Mouse (Mus musculus) layer of hippocampus, adult 11-12 months (tissue): ENCODE results near the gene Rimkla.
A peak's percentile ranks its signal among the peaks of the same experiment; 100 is the strongest.

Experiments used
- DNase-seq: peaks from one replicate; pipeline ENCODE4 v3.0.0; 2022; ENCODE audit warnings: low spot score

Gene Rimkla

DNA sequence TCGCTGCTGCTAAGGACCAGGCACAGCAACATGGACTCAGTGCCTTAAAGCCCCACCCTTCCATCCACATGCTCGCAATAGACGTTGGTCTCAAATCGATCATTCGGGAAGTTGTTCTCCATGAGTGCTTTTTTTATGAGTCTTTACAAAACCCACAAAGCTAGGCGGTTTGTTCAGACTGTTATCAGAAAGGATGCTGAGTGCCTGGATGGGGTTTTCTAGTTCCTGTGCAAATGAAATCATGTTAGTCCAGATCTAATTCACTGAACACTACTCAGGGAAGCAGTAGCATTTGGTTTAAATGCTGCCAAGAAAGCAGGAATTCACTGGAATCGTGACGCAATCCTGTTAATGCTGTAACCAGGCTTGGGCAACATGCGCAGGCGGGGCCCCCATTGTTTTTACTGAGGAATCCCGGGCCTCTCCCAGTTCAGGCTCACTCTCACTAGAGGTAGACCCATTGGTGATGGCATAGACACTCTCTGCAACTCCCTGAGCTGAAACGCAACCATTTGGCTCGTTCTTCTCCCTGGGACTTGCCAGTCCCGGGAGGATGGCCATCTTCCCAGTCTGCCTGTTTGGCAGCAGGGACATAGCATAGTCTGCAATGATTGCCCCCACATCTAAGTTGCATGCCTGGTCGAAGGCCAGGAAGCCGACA, 24.6 kb downstream of the Rimkla start:
- DNase-seq, result peak; percentile 49

DNA sequence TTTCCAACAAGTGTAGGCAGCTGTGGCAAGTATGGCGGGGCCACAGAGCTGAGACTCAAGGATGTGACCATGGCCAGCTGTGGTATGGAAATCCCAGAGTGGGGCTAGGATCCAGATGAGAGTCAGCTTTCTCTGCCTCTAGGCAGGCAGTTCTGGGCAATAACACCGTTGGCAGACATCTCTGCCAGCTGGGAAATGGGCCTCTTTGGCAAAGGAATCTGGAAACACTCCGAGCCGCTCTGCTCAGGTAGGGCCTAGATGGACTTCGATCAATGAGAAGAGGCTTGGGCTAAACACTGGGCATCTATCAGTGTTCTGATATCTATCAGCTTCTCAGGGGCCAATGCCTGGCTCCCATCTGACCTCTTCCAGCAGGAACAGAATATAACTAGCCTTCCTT, 26.6 kb downstream of the Rimkla start:
- no peak for DNase-seq

DNA sequence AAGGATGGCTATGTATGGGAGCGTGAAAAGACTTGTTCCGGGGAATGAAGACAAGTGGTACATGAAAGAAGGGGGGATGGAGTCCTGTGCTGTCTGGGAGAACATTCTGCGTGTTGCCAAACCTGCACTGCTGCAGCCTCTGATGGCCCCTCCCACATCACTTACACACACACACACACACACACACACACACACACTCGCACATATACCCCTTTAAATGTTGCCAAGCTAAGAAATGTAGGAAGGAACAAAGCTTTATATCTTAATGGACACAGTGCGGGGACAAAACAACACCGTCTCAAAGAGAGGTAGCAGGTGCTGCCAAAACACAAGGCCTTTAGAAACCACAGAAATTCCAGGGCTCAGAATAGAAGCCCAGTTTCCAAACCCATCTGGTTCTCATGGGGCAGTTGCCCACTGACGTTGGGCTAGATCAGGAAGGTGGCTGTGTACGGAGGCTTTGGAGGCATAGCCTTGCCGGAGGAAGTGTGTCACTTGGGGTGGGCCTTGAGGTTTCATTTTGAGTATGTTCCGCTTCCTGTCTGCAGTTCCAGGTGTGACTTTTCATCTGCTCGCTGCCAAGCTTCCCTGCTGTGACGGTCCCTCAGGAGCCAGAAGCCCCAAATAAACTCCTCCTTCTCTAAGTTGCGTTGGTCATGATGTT, 28.5 kb downstream of the Rimkla start:
- DNase-seq, result no peak

DNA sequence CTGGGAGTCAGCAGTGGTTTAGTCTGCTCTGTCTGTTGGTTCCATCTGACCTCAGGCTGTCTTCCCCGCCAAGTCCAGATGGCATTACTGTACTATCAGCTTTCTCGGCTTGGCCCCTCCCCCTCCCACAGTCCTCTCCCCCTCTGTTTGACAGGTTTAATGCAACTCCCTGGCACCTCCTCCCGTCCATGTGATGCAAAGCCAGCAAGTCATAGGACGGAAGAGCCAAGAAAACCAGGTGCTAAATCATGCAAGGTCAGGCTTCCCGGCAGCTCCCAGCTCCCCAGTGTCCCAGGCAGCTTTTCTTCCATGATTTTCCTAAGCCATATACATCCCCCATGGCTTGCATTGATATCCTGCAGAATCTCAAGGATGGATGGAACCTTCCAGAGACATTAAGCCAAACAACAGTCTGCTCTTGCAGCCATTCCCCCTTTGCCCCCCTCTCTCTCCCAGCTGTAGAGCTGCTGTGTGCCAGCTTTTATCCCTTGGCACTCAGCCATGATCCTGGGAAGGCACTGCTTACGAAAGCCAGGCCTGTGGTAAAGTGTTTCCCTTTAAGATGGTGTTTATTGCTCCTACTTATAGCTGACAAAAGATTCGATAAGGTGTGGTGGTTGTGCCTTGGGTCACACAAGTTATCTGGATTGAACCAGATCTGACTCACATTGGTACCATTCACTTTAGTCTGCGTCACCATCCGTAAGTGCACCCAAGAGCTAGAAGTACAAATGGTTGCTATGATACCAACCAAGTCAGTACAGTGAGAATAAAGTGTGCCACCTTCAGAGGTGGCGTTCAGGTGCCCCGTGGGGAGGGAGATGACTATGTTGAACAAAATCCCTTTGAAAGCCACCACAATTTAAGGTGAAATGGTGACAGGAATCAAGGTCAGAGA, 29.3 kb downstream of the Rimkla start:
- no peak for DNase-seq

DNA sequence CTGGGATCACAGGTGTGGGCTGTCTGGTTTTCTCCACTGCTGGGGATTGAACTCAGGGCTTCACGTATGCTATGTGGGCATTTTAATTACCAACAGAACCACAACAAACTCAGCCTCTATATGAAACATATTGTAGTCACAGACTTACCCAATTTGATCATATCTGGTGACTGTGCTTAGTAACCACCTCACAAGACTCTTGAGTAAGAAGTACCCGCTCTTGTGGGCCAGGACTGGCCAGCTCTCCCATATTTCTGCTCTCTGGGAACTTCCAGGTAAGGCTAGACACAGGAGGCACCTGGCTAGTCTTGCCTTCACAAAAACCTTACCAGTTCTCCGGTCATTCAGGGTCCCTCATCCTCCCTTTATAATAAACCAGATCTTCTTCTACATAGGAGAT, 30.0 kb downstream of the Rimkla start:
- DNase-seq, result no peak

DNA sequence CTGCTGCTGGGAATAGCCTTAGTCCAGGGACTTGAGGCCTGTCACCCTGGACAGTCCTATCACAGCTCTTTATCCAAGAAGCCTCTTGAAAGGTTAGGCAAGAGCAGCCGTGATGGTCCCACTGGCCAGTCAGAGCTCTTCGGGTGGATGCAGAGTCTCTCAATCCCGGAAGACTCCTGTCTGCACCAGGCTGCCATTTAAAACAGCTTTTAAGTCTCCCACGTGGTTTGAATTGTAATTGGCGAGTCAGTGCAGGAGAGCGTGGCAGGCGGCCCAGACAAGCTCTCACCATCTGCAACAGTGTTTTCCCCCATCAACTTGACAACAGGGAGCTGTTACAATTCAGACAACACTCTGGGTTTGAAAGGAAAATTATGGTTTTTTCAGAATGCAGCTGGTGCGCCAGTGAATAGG, 31.7 kb downstream of the Rimkla start:
- DNase-seq, result peak; percentile 90

DNA sequence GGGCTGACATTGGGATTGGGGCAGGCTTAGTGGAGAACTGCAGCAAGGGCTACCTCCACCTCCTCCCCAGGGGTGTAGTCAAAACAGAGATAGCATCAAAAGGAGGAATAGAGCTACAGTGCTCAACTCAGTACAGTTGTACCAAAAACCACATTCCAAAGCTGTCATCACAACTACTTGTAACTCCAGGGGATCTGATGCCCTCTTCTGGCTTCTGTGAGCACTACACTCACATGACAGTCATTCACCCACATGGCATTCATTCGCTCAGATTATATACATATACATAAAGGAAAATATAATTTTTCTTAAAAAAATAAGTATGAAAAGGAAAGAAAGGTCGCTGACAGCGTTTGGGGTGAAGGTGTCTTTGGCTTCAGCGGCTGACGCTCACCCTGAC, 32.1 kb downstream of the Rimkla start:
- DNase-seq, result peak; percentile 51

DNA sequence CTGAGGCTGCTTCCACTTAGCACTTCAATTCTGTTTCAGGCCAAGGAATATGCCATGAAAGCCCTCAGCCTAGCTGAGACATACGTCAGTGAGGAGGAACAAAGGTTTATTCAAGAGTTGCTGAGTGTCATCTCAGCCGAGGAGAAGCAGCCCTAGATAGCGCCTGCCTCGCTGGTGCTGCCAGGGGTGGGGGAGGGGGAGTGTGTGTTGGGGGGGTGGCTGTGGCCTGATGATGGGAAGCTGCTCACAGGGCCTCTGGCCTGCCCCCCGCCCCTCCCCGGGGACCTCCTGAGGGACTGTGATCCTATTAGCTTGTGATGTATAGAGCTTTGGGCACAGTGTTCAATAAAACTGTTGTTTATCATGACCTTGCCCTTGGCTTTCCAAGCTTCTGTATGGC, 38.9 kb downstream of the Rimkla start:
- no peak for DNase-seq

DNA sequence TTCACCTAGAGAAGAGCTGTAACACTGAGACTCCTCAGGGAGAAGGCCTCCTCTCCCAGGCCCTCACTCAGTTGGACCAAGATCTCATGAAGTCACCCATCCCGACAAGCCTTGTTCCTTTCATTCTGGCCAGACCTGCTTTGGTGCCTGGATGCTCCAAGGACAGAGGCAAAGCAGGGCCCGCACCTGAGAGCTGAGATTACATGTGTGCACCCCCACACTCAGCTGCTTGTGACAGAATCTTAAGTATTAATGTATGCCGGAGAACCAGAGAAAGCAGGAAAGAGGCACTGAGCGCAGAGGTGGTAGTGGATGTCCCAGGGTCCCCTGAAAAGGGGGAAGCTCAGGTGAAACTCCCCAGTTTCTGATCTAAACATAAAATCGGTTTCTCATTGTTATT, 39.3 kb downstream of the Rimkla start:
- DNase-seq, result no peak

DNA sequence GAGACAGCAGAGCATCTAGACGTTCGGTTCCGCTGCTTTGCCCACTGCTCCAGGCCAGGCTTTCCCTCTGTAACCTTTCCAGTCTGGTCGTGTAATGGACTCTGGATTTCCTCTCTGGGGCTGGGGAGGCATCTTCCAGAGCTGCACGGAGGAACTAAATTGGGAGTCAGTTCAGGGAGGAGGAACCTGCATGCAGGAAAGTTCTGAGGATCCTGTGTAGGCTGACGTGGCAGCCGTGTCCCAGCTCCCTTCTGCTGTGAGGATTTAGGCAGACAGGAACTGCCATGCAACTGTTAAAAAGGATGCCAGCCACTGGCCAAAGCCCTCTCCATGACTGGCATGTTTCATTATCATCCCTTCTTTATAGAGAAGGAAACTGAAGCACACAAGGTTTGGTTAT, 42.0 kb downstream of the Rimkla start:
- DNase-seq, result no peak

DNA sequence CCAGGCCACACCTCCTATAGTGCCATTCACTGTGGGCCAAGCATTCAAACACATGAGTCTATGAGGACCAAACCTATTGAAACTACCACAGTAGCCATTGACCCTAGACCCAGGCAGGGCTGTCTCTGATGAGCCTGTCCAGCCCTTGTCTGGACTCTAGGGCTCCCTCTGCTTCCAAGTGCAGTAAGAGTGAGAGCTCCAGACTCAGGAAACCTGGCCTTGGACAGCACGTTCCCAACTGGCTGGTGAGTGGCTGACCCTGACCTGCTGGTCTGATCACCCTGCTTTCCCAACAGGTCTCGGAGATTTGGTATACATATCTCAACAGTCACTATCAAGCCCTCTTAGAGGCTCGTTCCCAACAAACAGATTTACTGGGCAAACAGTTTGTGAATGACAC, 44.6 kb downstream of the Rimkla start:
- DNase-seq, result no peak

DNA sequence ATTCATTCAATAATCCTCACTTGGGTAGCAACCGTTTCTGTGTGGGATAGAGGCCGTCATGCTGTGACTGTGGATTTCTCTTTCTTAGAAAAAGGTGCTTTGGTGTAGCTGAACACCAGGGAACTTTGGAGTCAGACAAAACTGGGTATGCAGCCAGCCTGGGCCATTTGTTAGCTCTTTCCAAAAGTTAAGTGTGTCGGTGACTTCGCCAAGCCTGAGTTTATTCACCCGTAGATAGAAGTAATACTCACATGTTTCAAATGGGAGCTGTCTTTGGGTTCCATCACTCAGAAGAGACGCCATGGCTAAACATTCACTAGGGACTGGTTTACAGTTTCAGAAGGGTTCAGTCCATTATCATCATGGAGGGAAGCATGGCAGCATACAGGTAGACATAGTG, 45.2 kb downstream of the Rimkla start:
- DNase-seq, result no peak

DNA sequence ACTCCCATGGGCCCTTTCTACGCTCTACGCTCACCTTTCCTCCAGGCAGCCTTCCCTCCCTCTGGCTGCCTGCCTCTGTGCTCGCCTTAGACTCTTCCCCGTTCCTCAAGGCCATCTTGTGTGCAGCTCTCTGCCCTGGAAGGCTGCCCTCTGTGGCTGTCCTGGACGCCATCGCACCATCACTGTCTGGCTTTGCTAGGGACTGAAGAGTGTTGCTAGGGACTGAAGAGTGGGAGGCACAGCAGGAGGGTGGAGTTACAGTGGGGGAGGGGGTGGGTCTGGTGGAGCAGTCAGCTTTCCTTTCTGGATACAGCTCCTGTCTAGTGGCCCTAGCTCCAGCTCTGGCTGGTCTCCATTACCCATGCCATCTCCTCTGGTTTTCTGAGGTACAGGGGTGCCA, 49.9 kb downstream of the Rimkla start:
- no peak for DNase-seq

DNA sequence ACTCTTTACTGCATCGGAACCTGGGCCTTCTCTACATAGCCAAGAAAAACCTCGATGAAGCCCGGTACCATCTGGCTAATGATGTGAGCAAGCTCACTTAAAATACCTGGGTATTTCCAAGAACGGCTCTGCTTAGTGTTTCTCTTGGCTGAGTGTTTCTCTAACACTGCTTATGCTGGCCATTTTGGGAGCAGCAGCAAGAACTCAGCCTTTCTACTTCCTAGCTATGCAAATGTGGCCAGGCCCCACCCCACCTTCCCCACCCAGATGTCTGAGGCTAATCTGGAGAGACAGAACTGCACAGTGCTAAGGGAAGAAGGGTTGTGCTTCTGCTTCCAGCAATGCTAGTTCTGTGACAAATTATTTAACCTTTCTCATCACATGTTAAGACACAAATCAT, 50.6 kb downstream of the Rimkla start:
- no peak for DNase-seq

DNA sequence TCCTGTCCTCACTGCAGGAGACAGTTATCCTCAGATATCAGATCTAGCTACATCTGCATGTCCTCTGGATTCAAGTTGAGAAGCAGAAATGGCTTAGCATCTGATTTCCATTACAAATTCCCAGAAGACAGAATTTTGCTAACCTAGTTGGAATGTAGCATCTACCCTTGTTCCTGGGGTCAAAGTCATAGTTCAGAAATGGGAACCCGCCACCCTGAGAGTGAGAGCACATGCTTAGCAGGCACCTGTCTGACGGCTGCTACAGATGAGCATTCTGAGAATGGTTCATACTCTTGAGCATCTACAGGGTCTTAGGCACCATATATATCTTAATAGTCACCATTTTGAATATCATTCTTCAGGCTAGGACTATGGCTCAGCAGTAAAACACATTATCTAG, 54.5 kb downstream of the Rimkla start:
- no peak for DNase-seq

DNA sequence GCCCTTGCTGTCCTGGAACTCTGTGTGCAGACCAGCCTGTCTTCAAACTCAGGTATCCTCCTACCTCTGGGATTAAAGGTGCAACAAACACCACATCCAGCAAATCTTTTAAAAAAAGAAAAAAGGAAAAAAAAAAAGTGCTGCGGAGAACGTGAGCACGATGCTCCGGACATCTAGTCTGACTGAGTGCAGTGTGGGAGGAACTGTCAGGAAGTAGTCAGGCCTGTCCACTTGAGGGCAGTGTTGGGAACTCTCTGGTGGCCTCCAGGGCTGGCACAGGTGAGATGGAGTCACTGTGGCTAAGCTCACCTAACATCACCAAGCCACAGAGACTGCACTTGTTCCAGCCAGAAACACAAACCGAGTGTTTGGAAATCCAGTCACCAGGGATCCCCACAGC, 61.8 kb downstream of the Rimkla start:
- peak; percentile 45 for DNase-seq

DNA sequence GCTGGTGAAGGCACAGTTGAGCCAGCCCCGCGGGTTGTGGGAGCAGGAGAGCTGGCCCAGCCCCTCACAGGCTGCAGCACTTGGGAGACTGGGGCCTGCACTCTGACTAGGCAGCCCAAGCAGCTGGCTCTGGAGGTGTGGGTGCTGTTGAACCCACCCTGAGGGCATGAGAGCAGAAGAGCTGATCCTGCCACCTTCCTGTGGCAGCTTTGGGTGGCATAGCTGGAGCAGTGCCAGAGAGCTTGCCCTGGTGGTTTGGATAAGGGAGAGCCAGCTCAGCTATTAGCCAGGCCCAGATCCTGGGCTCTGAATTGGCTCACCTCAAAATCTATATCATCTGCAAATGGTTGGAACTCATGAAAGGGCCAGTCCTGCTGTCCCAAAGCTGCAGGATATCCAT, 64.7 kb downstream of the Rimkla start:
- no peak for DNase-seq

DNA sequence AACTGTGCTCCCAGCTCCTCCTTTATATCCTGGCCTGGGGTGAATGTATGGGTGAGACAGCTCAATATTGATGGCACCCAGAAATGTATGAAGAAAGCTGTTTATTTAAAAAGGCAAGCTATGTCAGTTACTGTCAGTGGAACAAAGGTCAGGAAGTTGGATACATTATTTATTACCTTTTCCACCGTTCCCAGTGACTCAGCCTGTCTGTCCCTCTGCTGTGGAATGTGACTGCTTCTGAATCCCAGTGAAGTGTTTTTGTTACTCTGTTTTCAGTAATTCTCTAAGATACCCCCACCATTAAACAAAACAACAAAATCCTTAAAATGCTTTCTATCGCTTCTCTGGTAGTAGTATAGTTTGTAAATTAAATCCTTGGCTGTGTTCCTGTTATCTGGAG, 66.8 kb downstream of the Rimkla start:
- no peak for DNase-seq

DNA sequence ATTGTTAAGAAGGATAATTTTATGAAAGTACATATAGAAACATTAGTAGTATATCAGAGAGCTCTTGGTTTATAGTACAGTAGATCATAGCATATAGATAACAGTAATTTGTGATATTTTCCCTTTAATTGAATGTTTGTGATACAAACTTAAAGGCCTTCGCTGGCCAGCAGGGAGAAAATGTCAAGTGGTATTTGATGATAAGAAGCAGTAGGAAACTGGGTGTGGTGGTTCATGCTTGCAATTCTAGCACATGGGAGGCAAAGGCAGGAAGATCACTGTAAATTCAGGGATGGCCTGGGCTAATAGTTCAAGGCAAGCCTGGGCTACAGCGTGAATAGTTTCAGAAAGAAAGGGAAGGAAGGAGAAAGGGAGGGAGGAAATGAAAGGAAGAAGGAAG, 67.4 kb downstream of the Rimkla start:
- no peak for DNase-seq

DNA sequence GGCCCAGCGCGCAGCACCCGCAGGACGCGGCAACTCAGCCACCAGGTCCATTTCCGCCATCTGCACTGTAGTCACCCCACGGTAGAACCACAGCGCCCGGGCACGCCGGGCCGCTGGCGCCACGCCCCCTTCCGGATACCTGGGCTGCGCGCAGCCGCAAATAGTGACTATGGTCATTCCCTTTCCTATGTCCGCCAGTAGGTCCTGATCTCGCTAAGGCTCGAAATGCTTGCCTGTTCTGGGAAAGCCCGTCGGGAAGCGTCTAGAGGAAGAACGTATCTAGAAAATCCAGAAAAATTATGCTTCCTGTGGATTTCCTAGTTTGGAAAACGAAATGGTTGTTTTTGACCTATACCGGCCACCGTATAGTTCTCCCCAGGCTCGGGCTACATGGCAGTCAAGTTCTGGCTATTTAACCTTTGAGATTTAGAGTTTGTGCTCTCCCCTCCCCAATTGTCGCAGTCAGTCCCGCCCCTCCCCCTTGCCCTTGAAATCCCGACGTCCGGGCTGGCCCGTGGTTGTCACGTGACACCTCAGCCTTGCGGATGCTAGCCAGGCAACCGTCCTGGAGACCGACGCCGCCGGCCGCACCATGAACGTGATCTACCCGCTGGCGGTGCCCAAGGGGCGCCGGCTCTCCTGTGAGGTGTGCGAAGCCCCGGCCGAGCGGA, 70.0 kb downstream of the Rimkla start, which contains the start of the genes Ppcs and Zmynd12:
TSS of gene Ppcs (minus strand) at position 127 of the 671 bp plus-strand sequence.
TSS of gene Zmynd12 (plus strand) at position 521 of the 671 bp plus-strand sequence.
- peak; percentile 83 for DNase-seq

DNA sequence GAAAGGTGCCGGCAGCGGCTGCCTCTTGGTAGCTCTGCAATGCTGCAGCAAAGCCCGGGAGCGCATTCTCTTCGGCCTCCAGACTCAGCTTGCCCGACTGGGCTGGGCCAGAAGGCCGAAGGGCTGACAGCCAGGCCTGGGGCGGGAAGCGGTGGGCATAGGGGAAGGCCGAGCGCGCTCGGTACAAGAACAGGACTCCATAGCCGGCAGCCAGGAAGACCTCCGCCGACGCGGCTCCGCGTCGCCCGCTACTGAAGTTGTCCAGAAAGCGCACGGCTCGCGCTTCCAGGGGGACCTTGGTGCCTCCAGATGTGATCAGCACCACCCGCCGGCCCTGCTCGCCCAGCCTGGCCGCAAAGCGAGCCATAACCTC, 70.5 kb downstream of the Rimkla start:
- peak; percentile 21 for DNase-seq

DNA sequence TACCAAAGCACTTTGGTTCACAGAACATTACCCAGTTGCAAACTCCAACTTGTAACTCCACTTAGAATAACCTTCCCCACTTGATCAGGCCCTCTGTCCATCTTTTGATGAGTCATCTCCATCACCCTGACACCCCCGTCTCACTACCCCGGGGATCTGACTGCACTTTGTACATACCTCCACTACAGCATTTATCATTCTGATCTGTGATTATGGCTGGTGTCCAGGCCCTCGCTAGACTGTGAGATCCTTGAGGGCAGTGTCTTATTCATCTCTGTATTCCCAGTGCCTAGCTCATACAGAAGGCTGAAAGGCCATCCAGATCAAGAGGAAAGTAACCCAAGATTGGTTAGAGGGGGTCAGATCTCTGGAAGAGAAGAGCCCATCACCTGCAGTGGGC, 71.2 kb downstream of the Rimkla start:
- no peak for DNase-seq
